Mouse (Mus musculus) heart, postnatal 36 days (tissue): Measurements from ENCODE around the gene Cnn1. TPM values are rescaled to one million over a fixed set of nuclear protein-coding genes. Genes with fewer than 3 reads are reported as not detected.
A peak's percentile ranks its signal among the peaks of the same experiment; 100 is the strongest.
"Not testable (repeated sequence)": the region's sequence is repeated elsewhere in the genome, so short reads cannot be mapped to it uniquely, and the experiment has no call there.

Experiments
- DNase-seq, 2 experiments: peaks; one replicate each; pipeline ENCODE4 v3.0.0; 2021 to 2022
- intact Hi-C: fragments of 180-260 bp; cut with DNase I; formaldehyde crosslinking; loops from one replicate; pipeline ENCODE4 v1.15.1; 2025
- microRNA-seq, 2 experiments: library from miRNA; unstranded; fragments of <30 nt; microRNA quantifications; one replicate each; pipeline ENCODE4 v1.2.0; 2021; ENCODE audit warnings: borderline number of aligned reads in 2 of 2
- total RNA-seq, 2 experiments: library from RNA; stranded (reverse); gene quantifications; 2 replicates each; pipeline ENCODE4 v1.2.3; 2021

Gene Cnn1
- total RNA-seq, 2 experiments from 2014 or later, result 7.3 to 8.8 TPM

GRCm38 (mm10) chr9:22149426-22150248 is 50.6 kb downstream of the Cnn1 start:
- intact Hi-C loops, result loop anchor here (10.0 kb wide), 1 partner anchor 545 kb away; no protein-coding TSS in a partner anchor
- no peak for DNase-seq

- intact Hi-C loops, DNase-seq: not testable (repeated sequence)
These were observed 51.3 kb downstream of the Cnn1 start for GRCm38 (mm10) chr9:22150249-22150693.

GRCm38 (mm10) chr9:22150946-22151345 is 51.9 kb downstream of the Cnn1 start:
- intact Hi-C loops, result no loop called here
- DNase-seq, result no peak

GRCm38 (mm10) chr9:22153810-22154209 is 54.8 kb downstream of the Cnn1 start:
- DNase-seq, result no peak
- intact Hi-C loops, result no loop called here

- intact Hi-C loops, result loop anchor here (2.0 to 5.0 kb wide), 3 partner anchors 69 to 253 kb away; partner anchors contain the start of gene Zfp809
- DNase-seq, result peak; percentile 67 to 76
These were observed 56.6 kb downstream of the Cnn1 start for GRCm38 (mm10) chr9:22155614-22156013.

GRCm38 (mm10) chr9:22156497-22157245 is 57.7 kb downstream of the Cnn1 start, which contains the start of gene Pigyl:
Gene Pigyl, plus strand, starts transcription at chr9:22156846.
- intact Hi-C loops, result loop anchor here (2.0 to 5.0 kb wide), 3 partner anchors 68 to 252 kb away; partner anchors contain the start of gene Zfp809
- DNase-seq, result peak; percentile 99

- intact Hi-C loops, result loop anchor here (2.0 to 5.0 kb wide), 3 partner anchors 67 to 251 kb away; partner anchors contain the start of gene Zfp809
- no peak for DNase-seq
These were observed 58.7 kb downstream of the Cnn1 start for GRCm38 (mm10) chr9:22157516-22158265.

Small RNAs within 50 kb of the gene (microRNA-seq; reads per million reads assigned to microRNA genes)
- 0 to 1.3 reads per million in 2 experiments for gene Mir7084

Other genes starting within 250 kb of the Cnn1 start
- 10 to 100 TPM; 31.0 to 39.1 TPM for gene Dock6, start 246.6 kb upstream of the Cnn1 start, total RNA-seq
- gene Rab3d, start 181.0 kb upstream of the Cnn1 start, total RNA-seq, result 10 to 100 TPM; 12.4 to 13.4 TPM
- 1 to 10 TPM; 2.1 to 2.5 TPM for gene Ccdc159, start 171.7 kb upstream of the Cnn1 start, total RNA-seq
- gene Tmem205, start 171.7 kb upstream of the Cnn1 start, total RNA-seq, result 10 to 100 TPM; 57.0 to 58.5 TPM
- gene Plppr2, start 162.2 kb upstream of the Cnn1 start, total RNA-seq, result 1 to 10 TPM; 1.7 to 2.7 TPM
- 1 to 10 TPM; 5.8 to 8.0 TPM for gene Swsap1, start 143.5 kb upstream of the Cnn1 start, total RNA-seq
- 1 to 10 TPM; 1.4 to 2.2 TPM for gene Epor, start 135.7 kb upstream of the Cnn1 start, total RNA-seq
- gene Rgl3, start 109.8 kb upstream of the Cnn1 start, total RNA-seq, result 1 to 10 TPM; 2.8 to 3.4 TPM
- not detected for gene Ccdc151, start 96.6 kb upstream of the Cnn1 start, total RNA-seq
- 10 to 100 TPM; 66.4 to 67.5 TPM for gene Prkcsh, start 96.4 kb upstream of the Cnn1 start, total RNA-seq
- gene Elavl3, start 47.2 kb upstream of the Cnn1 start, total RNA-seq, result under 1 TPM; 0.05 to 0.11 TPM
- not detected for gene Gm49318, start 28.0 kb upstream of the Cnn1 start, total RNA-seq
- 1 to 10 TPM; 4.4 to 5.2 TPM for gene Zfp653, start 27.8 kb upstream of the Cnn1 start, total RNA-seq
- 100 to 1,000 TPM; 103 to 106 TPM for gene Ecsit, start 13.8 kb upstream of the Cnn1 start, total RNA-seq
- gene Elof1, start 18.0 kb downstream of the Cnn1 start, total RNA-seq, result 10 to 100 TPM; 37.1 to 37.8 TPM
- gene Acp5, start 36.5 kb downstream of the Cnn1 start, total RNA-seq, result 1 to 10 TPM; 1.6 to 2.3 TPM
- 10 to 100 TPM; 48.3 to 52.6 TPM for gene Pigyl, start 57.6 kb downstream of the Cnn1 start, total RNA-seq
- under 1 TPM in 1 of 2 experiments, not detected in 1; 0.22 TPM for gene Zfp872, start 88.9 kb downstream of the Cnn1 start, total RNA-seq
- 10 to 100 TPM; 33.4 to 33.7 TPM for gene Zfp809, start 126.5 kb downstream of the Cnn1 start, total RNA-seq
- under 1 TPM; 0.25 to 0.35 TPM for gene Zfp599, start 160.7 kb downstream of the Cnn1 start, total RNA-seq
- gene Zfp810, start 208.4 kb downstream of the Cnn1 start, total RNA-seq, result 1 to 10 TPM; 6.3 to 8.2 TPM